Mouse (Mus musculus): Measurements from ENCODE around the gene Zfp688. TPM values are rescaled to one million over a fixed set of nuclear protein-coding genes. Genes with fewer than 3 reads are reported as not detected.
"Not testable (repeated sequence)": the region's sequence is repeated elsewhere in the genome, so short reads cannot be mapped to it uniquely, and the experiment has no call there.

Gene Zfp688
- total RNA-seq, 2 experiments from 2014 or later = 11.4 to 11.7 TPM

- DNase-seq (ENCODE audit: low spot score in 2 of 2) = peak; percentile 94 to 97
- intact Hi-C loops (cut with DNase I) = not testable (repeated sequence)
These were observed 46.3 kb downstream of the Zfp688 start, which contains the start of gene Zfp747 for GRCm38 (mm10) chr7:127375271-127376245. TSS of gene Zfp747 (minus strand) at chr7:127376050.

- not testable (repeated sequence) for DNase-seq (ENCODE audit: low spot score in 2 of 2)
These were observed 50.0 kb downstream of the Zfp688 start for GRCm38 (mm10) chr7:127371870-127372269.

GRCm38 (mm10) chr7:127371213-127371612 lies 50.7 kb downstream of the Zfp688 start:
- intact Hi-C loops (cut with DNase I) = no loop called here
- no peak for DNase-seq (ENCODE audit: low spot score in 2 of 2)

More at GRCm38 (mm10) chr7:127371870-127372269, 50.0 kb downstream of the Zfp688 start:
- intact Hi-C loops (cut with DNase I) = not testable (repeated sequence)

Other genes with a start within 250 kb of the Zfp688 start
- 10 to 100 TPM; 73.9 to 84.5 TPM for gene Cd2bp2, start 226.0 kb downstream of the Zfp688 start, total RNA-seq (2021)
- 10 to 100 TPM; 82.8 to 83.9 TPM for gene Tbc1d10b, start 213.6 kb downstream of the Zfp688 start, total RNA-seq (2021)
- gene Mylpf, start 213.2 kb downstream of the Zfp688 start, total RNA-seq (2021) = 1 to 10 TPM; 1.7 to 4.2 TPM
- gene Zfp553, start 189.0 kb downstream of the Zfp688 start, total RNA-seq (2021) = 10 to 100 TPM; 17.7 to 19.2 TPM
- gene Sept1, start 188.9 kb downstream of the Zfp688 start, total RNA-seq (2021) = 1 to 10 TPM; 5.9 to 6.3 TPM
- 10 to 100 TPM; 62.0 to 63.9 TPM for gene Zfp771, start 177.8 kb downstream of the Zfp688 start, total RNA-seq (2021)
- 10 to 100 TPM; 32.1 to 38.3 TPM for gene Dctpp1, start 161.4 kb downstream of the Zfp688 start, total RNA-seq (2021)
- 10 to 100 TPM; 45.9 to 50.3 TPM for gene Sephs2, start 148.0 kb downstream of the Zfp688 start, total RNA-seq (2021)
- under 1 TPM; 0.59 to 0.72 TPM for gene Itgal, start 125.8 kb downstream of the Zfp688 start, total RNA-seq (2021)
- gene Zfp768, start 76.5 kb downstream of the Zfp688 start, total RNA-seq (2021) = 10 to 100 TPM; 10.9 to 13.0 TPM
- 1 to 10 TPM; 5.4 to 7.8 TPM for gene Zfp747, start 46.0 kb downstream of the Zfp688 start, total RNA-seq (2021)
- 1 to 10 TPM; 2.7 to 2.8 TPM for gene 9130019O22Rik, start 34.9 kb downstream of the Zfp688 start, total RNA-seq (2021)
- gene E430018J23Rik, start 28.4 kb downstream of the Zfp688 start, total RNA-seq (2021) = 1 to 10 TPM; 6.2 to 6.8 TPM
- gene Zfp764, start 15.2 kb downstream of the Zfp688 start, total RNA-seq (2021) = 1 to 10 TPM; 2.9 to 4.1 TPM
- gene Zfp689, start 27.1 kb upstream of the Zfp688 start, total RNA-seq (2021) = 1 to 10 TPM; 5.4 to 7.9 TPM
- gene Prr14, start 37.5 kb upstream of the Zfp688 start, total RNA-seq (2021) = 10 to 100 TPM; 27.2 to 32.5 TPM
- gene Fbrs, start 57.1 kb upstream of the Zfp688 start, total RNA-seq (2021) = 10 to 100 TPM; 52.9 to 66.0 TPM
- gene Srcap, start 89.9 kb upstream of the Zfp688 start, total RNA-seq (2021) = 100 to 1,000 TPM; 112 to 114 TPM
- gene Gm42715, start 97.5 kb upstream of the Zfp688 start, total RNA-seq (2021) = 10 to 100 TPM in 1 of 2 experiments, 1 to 10 TPM in 1; 10.0 to 14.0 TPM
- gene Tmem265, start 139.3 kb upstream of the Zfp688 start, total RNA-seq (2021) = 1 to 10 TPM; 2.3 to 3.2 TPM
- 10 to 100 TPM; 71.5 to 75.9 TPM for gene Phkg2, start 151.3 kb upstream of the Zfp688 start, total RNA-seq (2021)
- 10 to 100 TPM in 1 of 2 experiments, 1 to 10 TPM in 1; 9.5 to 11.3 TPM for gene Ccdc189, start 166.5 kb upstream of the Zfp688 start, total RNA-seq (2021)
- 10 to 100 TPM; 69.5 to 74.7 TPM for gene Rnf40, start 166.7 kb upstream of the Zfp688 start, total RNA-seq (2021)
- gene Zfp629, start 193.7 kb upstream of the Zfp688 start, total RNA-seq (2021) = 10 to 100 TPM; 24.1 to 25.7 TPM

Measured in left cerebral cortex, postnatal 14 days (tissue).